Mouse (Mus musculus) midbrain, embryonic 11.5 days (tissue): ENCODE measurements around the gene Gpt2. TPM values are rescaled to one million over a fixed set of nuclear protein-coding genes. Genes with fewer than 3 reads are reported as not detected.

Experiments used
- ATAC-seq: fragments of 200-750 bp; cut with Nextera tagmentation; 2 replicates; pipeline ENCODE4 v1.8.0; 2017; ENCODE audit warnings: moderate TSS enrichment, moderate library complexity; ENCODE audit not compliant: low FRiP score
- DNase-seq: peaks from one replicate; pipeline ENCODE4 v3.0.0; 2015; ENCODE audit warnings: low spot score; ENCODE audit errors: missing footprints
- H3K27ac ChIP-seq: fragments of 300-500 bp; sonication (generic); 2 replicates; pipeline ENCODE4 v1.5.1; 2014; ENCODE audit warnings: low read depth, low read length
- H3K27me3 ChIP-seq: fragments of 300-500 bp; sonication (generic); 2 replicates; pipeline ENCODE4 v1.6.1; 2014; ENCODE audit warnings: mild to moderate bottlenecking, low read length, moderate library complexity, mixed read lengths; ENCODE audit not compliant: control insufficient read depth, insufficient read depth
- H3K36me3 ChIP-seq: fragments of 300-500 bp; sonication (generic); 2 replicates; pipeline ENCODE4 v1.6.1; 2014; ENCODE audit warnings: mild to moderate bottlenecking, low read length, moderate library complexity, mixed read lengths; ENCODE audit not compliant: control insufficient read depth, insufficient read depth
- H3K4me1 ChIP-seq: fragments of 300-500 bp; sonication (generic); 2 replicates; pipeline ENCODE4 v1.6.1; 2014; ENCODE audit warnings: low read length; ENCODE audit not compliant: control insufficient read depth, insufficient read depth
- H3K4me2 ChIP-seq: fragments of 300-500 bp; sonication (generic); 2 replicates; pipeline ENCODE4 v1.6.1; 2014; ENCODE audit warnings: mild to moderate bottlenecking, moderate library complexity
- H3K4me3 ChIP-seq: fragments of 300-500 bp; sonication (generic); 2 replicates; pipeline ENCODE4 v1.5.1; 2014; ENCODE audit warnings: low read depth, low read length
- H3K9ac ChIP-seq: fragments of 300-500 bp; sonication (generic); 2 replicates; pipeline ENCODE4 v1.6.1; 2014; ENCODE audit warnings: low read length
- H3K9me3 ChIP-seq: fragments of 300-500 bp; sonication (generic); 2 replicates; pipeline ENCODE4 v1.6.1; 2016; ENCODE audit warnings: low read length; ENCODE audit not compliant: control insufficient read depth
- WGBS: fragments of 180-500 bp; shearing (Covaris S2); extraction: QIAGEN DNeasy Blood & Tissue Kit; methylation state at CpG from one replicate; pipeline ENCODE4 v1.1.7; 2014; 5-methylcytosine and 5-hydroxymethylcytosine counted together
- polyA plus RNA-seq: library from polyadenylated mRNA; unstranded; fragments of >200 nt; fragmentation: Nextera tagmentation; extraction: Ambion mirVana; gene quantifications from 2 replicates; pipeline ENCODE4 v1.2.1, GENCODE M21; 2014

Gpt2 gene
- polyA plus RNA-seq, 1 experiment from 2014 or later: 36.5 TPM

- no peaks in the 10 kb centered on the region for H3K36me3 ChIP-seq
- H3K27me3 ChIP-seq: no peaks in the 10 kb centered on the region
- no peak overlapping the region for H3K4me3 ChIP-seq
- no peaks in the 10 kb centered on the region for H3K9me3 ChIP-seq
- H3K9ac ChIP-seq: no peak overlapping the region
- H3K4me1 ChIP-seq: no peaks in the 10 kb centered on the region
- DNase-seq (no peak), ATAC-seq (no peak)
- H3K27ac ChIP-seq: no peak overlapping the region
- WGBS: 84% methylated on average over 2 of the region's 2 CpGs
- no peak overlapping the region for H3K4me2 ChIP-seq
These were observed 81.7 kb downstream of the Gpt2 start for GRCm38 (mm10) chr8:85573972-85574496.

Other genes starting within 250 kb of the Gpt2 start
- gene Orc6, start 192.9 kb upstream of the Gpt2 start, polyA plus RNA-seq: 140 and 143 TPM in 2 replicates
- 182 and 208 TPM in 2 replicates for gene Vps35, start 192.8 kb upstream of the Gpt2 start, polyA plus RNA-seq
- 1.7 and 2.1 TPM in 2 replicates for gene Mylk3, start 106.2 kb upstream of the Gpt2 start, polyA plus RNA-seq
- 43.8 and 48.9 TPM in 2 replicates for gene 4921524J17Rik, start 59.7 kb upstream of the Gpt2 start, polyA plus RNA-seq
- gene Dnaja2, start 62.8 kb downstream of the Gpt2 start, polyA plus RNA-seq: 201 and 217 TPM in 2 replicates
- 35.0 and 37.4 TPM in 2 replicates for gene Neto2, start 208.3 kb downstream of the Gpt2 start, polyA plus RNA-seq